Mouse (Mus musculus) granulocyte monocyte progenitor cell, adult 5-6 weeks (primary cell): ENCODE measurements around the gene Idh1. TPM values are rescaled to one million over a fixed set of nuclear protein-coding genes. Genes with fewer than 3 reads are reported as not detected.
"Not testable (repeated sequence)": the region's sequence is repeated elsewhere in the genome, so short reads cannot be mapped to it uniquely, and the experiment has no call there.

ENCODE experiments used
- ATAC-seq: replicated peaks from 2 replicates; pipeline ENCODE4 v1.8.0; 2016; ENCODE audit warnings: mild to moderate bottlenecking, moderate TSS enrichment, inconsistent platforms; ENCODE audit not compliant: poor library complexity, severe bottlenecking
- total RNA-seq, 2 experiments: library from RNA; stranded (forward) in 1 of 2; stranded (reverse) in 1 of 2; fragments of 200-712, 200-1000 nt in 1 of 2; fragments of >200 nt in 1 of 2; fragmentation: Nextera tagmentation in 1 of 2; gene quantifications; 2 replicates each; pipeline ENCODE4 v1.2.3; 2014 to 2017

Idh1 gene
- total RNA-seq (2014; fragmentation: Nextera tagmentation) (98.5 and 119 TPM in 2 replicates), total RNA-seq (2017) (214 and 218 TPM in 2 replicates)

DNA sequence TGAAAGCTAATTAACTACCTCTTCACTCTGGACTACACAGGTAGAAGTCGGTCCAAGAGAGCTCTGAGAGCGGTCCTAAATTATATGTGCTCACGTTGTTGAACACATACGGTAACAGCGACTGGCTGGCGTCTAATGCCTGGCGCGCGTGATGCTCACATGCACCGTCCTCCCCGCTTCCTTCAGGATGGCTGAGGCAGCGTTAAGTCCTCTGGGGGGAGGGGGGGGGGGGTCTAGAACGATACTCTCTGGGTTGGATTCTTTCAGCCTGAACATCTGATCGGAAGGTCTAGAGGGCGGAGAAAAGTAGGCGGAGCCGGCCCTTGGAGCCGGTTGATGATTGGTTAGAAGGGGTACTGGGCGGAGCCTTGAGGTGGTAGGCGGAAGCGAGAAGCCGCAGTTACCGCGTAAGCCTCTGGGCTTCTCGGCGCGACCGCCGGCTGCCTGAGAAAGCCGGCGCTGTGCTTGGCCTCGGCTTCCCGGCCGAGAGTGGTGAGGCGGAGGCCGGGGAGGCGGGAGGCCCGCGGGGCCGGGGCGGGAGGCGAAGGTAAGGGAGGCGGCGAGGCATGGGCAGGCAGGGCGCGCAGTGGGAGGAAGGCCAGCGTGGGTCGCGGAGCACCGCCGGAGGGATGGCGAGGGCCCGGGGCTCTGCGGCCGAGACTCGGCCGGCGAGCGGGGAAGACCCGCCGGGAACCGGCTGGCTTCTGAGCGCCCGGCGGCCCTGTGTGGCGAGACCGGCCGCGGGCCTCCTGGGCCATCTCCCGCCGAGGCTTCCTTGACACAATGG lies at the start of gene Idh1, which contains the start of gene Pikfyve:
Gene Idh1, minus strand, starts transcription at position 214 of the 787 bp plus-strand sequence.
Gene Pikfyve, plus strand, starts transcription at position 397 of the 787 bp plus-strand sequence.
- peak; percentile 98 for ATAC-seq

- ATAC-seq = peak; percentile 71
Observed at GRCm38 (mm10) chr1:65230566-65230965, 44.3 kb upstream of the Idh1 start.

- ATAC-seq = not testable (repeated sequence)
Observed at GRCm38 (mm10) chr1:65229768-65230167, 43.5 kb upstream of the Idh1 start.

- peak; percentile 93 for ATAC-seq
Observed at GRCm38 (mm10) chr1:65227681-65228080, 41.4 kb upstream of the Idh1 start.

- no peak for ATAC-seq
Observed at GRCm38 (mm10) chr1:65223654-65224053, 37.4 kb upstream of the Idh1 start.

DNA sequence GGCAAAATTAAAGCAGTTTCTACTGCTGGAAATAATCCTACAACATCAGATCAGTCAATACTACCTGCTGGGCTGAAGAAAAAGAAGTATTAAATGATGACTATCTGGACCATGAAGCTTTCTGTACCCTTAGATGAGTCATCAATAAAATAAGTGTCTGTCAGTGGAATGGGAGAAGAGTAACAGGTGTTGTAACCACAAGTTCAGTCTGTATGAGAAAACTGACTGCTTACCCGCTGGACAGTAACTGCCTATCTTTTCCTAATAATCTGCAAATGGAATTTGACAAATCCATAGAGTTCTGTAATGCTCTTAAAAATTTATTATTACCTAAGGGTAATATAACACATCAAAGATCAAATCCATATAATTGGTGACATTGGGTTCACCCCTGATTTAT lies 31.7 kb upstream of the Idh1 start:
- no peak for ATAC-seq

DNA sequence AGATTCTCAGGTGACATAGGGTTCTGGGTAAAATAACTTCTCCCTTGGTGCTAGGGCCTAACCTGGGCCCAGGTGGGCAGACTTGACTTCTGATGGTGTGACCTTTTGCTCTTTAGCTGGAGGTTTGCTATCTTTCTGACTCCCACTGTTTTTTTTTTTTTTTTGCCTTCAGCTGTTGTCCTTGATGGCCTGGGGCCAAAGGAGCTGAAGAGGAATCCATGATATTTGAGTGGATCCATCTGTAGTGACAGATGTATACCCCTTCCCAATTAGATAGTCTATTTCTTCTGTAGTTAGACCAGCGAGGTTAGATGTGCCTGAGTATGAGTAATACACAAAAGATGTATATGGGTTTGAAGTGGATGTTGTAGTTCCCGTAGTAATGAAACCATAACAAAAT lies 31.3 kb upstream of the Idh1 start:
- ATAC-seq = no peak

DNA sequence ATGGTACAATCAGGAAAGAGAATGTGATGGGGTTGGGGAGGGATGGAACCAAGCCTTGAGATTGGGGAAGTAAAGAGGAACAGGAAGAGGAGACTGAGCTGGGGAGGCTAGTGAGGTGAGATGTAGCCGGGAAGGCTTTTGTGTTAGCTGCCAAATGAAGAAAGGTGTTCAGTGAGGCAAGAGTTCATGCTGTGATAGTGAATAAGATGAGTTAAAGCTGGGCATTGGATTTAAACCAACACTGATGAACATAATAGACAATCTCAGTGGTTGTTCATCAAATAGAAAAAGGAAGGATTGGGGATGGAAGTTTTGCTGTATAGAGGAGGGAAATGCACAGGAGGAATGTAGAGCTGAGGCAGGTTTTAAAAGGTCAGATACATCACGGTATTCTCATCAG lies 26.9 kb upstream of the Idh1 start:
- ATAC-seq = no peak

DNA sequence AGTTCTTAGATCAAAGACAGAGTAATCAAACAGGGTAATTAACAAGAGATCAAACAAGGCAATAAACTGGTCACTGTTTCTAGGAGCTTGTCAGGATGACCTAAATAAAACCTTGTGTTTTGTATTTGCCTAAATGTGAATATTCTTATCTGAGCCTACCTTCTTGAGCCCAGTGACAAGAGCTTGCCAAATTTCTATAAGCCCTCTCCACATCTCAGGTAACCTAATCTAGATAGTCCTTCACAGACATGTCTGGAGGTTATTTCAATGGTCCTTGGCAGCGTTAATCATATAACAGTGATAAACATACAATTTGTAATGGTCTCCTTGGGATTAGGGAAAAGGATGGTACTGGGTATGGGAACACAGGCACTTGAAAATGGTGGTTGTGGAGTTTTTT lies 18.0 kb upstream of the Idh1 start:
- no peak for ATAC-seq

- ATAC-seq = no peak
Observed at GRCm38 (mm10) chr1:65198861-65199260, 12.6 kb upstream of the Idh1 start.

DNA sequence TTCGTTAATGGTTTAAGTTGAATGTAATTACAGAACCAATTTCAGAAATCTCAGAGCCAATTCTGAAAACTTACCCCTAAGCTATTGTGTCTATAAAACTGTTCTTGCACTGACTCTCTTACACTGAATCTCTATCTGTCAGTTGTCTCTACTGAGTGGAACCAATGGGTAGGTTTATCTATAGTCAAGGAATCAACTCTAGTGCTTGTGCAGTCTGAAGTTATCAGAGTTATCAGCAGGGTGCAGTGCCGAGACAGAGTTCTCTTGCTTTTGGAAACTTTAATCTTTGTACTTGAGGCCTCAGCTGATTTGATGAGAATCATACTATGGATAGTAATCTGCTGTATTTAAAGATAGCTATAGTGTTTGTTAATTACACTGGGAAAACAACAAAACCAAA lies 12.1 kb upstream of the Idh1 start:
- no peak for ATAC-seq

- ATAC-seq = no peak
Observed at GRCm38 (mm10) chr1:65193226-65193625, 6.9 kb upstream of the Idh1 start.

DNA sequence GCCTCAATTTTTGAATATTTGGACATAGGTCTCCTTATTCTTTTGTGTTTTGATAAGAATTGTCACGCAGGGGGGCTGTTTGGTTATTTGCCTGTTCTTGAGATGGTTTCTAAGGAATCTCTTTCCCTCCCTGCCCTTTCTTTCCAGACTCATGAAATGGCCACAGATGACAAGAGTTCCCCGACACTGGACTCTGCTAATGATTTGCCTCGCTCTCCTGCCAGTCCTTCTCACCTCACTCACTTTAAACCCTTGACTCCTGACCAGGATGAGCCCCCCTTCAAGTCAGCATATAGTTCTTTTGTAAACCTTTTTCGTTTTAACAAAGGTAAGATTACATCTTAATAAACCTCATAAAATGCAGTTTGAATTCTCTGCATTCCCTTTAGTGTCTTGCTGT lies 3.9 kb upstream of the Idh1 start:
- no peak for ATAC-seq

DNA sequence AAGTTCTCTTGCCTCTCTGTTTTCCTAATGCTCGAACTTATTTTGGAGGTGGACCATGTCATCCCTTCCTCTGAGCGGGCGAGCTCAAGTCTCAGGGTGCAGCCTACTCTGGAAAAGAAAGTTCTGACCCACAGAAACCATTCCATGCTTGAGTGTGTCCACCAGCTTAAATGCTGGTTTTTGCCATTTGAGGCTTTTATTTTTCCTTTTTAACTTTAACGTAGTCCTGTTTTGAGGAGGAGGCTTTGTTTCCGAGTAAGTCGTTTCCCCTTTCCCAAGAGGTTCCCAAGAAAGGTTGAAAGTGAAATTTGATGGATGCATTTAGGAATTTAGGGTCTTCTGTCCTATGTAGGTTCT lies 752 bp upstream of the Idh1 start:
- no peak for ATAC-seq

DNA sequence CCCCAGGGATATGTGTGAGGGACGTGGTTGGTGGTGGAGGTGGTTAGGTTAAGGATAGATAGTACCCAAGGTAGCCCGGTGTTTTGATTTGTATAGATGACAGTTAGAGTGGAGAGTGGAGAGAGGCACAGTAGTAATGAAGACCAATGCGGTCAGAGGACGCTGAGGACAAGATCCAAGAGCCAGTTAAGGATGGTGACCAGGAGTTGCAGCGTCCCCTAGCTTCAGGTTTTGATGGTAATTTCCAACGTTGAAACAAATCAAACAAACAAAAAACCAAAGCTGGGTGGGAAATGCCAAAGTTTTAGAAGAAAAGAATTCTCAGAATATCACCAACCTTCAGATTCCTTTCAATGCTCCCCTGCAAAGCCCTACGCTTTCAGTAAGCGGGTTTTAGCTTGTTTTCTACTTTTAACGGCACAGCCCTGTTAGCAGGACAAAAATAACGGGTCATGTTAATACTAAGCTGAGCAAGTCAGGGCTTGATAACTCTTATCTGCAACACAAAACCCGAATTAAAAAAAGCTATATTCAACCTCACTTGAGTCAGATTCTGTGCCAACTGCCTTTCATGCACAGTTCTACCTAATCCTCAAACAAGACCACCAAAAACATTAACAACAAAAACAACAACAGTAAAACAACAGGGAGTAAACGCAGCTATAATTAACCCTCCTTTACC lies 635 bp downstream of the Idh1 start:
- no peak for ATAC-seq

- ATAC-seq = no peak
Observed at GRCm38 (mm10) chr1:65185011-65185410, 1.3 kb downstream of the Idh1 start.

DNA sequence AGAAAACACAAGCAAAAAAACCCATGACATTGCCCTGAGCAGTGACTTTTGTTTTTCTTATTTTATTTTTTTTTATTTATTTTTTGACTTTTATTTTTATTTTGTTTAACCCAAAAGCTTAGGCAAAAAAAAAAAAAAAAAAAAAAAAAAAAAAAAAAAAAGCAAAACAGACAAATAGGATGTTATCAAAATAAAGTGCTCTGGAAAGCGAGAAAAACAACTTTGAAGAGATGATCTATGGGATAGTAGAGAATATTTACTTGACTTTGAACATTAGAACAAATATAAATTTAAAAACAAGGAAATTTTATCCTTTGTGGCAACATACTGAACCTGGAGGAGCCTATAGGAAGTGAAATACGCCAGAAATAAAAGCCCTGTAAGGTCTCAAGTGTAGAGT lies 2.3 kb downstream of the Idh1 start:
- ATAC-seq = no peak

DNA sequence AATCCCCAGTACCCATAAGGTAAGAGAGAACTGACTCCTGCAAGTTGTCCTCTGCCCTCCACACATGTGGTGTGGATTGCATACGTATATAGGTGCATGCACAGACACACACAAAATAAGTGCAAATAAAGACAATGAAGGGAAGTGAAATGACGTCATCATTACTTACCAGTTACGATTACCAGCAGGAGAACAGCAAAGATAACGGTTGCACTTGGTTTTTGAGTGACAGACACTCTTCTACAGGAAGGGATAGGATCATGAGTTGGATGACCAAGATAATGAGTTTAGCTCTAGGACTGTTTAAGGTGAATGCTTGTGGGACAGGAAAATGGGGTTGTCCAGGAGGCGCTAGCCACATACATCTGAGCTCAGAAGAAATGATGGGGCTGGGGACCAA lies 4.8 kb downstream of the Idh1 start:
- ATAC-seq = no peak

DNA sequence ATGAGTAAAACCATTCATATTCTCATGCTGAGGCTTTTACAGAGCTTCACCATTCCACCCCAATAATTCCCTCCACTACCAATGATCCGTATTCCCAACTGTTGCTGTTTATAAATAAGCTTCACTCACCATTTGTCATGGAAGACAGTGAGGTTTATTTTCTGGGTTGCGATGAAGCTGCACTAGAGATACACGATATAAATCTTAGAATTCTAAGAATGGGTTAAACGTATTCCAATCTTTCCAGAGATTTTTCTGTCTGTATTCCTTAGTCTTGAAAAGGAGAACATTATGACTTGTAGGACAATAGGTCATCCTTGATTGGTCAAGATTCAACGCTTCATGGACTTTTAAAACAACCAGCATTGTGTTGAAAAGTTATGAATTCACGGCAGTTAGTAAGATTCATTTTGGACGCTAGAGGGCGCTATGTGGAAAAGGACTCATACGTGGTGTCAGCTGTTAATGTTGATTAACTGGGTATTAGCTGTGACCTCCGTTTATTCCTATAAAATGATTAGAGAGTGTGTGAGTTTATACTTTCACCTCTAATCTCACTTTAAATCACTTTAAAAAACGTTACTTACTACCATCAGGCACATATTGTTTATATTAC lies 6.6 kb downstream of the Idh1 start:
- ATAC-seq = no peak

DNA sequence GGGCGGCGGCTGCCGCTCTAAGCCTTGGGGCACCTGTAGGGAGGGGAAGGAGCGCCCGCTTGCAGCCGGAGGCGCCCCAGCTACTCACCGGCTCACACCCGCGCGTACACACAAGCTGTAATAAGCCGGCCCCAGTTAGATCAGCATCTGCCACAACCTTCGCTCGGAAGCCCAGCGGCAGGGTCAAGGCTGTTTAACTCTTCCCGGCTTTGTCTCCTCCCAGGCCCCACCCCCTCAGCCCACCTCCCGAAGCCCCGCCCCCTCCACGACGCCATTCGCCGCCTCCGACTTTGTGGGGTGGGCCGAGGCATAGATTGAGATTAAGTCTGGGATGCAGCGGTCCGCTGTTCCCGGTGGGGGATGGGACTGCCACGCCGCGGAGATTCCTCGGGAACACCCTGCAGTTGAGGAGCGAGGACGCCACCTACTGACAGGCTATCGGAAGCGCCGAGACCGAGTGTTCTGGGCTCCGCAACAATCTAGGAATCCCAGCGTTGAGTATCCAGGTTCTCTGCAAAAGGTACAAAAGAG lies 7.3 kb downstream of the Idh1 start:
- ATAC-seq = peak; percentile 58
